ENCODE assay signal across 12 mouse cellular contexts in genomic region chr1:118941336-118941735, GRCm38 (mm10).
A peak's percentile ranks its signal among the peaks of the same experiment; 100 is the strongest.
DNase-seq lines count a peak whose midpoint lies in the region.
"Had no signal": no experiment of that assay in that cellular context is flagged by ENCODE, and none has a peak within 500 bp of the region (broad histone marks: within the 10 kb centered on the region; RNA-seq: fewer than 3 reads in every experiment).

No protein-coding gene starts in this region.

- DNase-seq in adrenal gland, adult (ENCODE audit: inconsistent age in 2 of 2, low spot score in 1 of 2) = peak; percentile 26 to 76
- DNase-seq in adrenal gland, postnatal 4 days (ENCODE audit: low spot score in 2 of 2) = no peak
- peak; percentile 25 for DNase-seq in NIH3T3 (ENCODE audit: low read depth)
- peak; percentile 76 for DNase-seq in cerebellum, adult 9-11 months
- peak; percentile 6 for DNase-seq in layer of hippocampus, adult 9-10 months (ENCODE audit: low spot score)
- DNase-seq in heart, postnatal 36 days = no peak
- DNase-seq in kidney, adult 9 months = no peak
- no peak for DNase-seq in kidney, adult 18-20 months
- DNase-seq: gastrocnemius, postnatal 36 days; kidney, postnatal 36 days; lung, postnatal 4 days; thymus, postnatal 36 days had no signal

- intact Hi-C loops in heart, postnatal 36 days (cut with DNase I) = no loop called here

Comparison
In these comparisons a context has a peak if more than half of its experiments do, and no peak if none do; other contexts are left out.
1. DNase-seq: peak in adrenal gland, adult (2 of 2), NIH3T3 (single experiment), cerebellum, adult 9-11 months (single experiment) and layer of hippocampus, adult 9-10 months (single experiment); none in adrenal gland, postnatal 4 days (0 of 2), heart, postnatal 36 days (0 of 2), kidney, adult 9 months (single experiment) and kidney, adult 18-20 months (single experiment).